ENCODE assay signal across 10 mouse cellular contexts in genomic region chr17:12412181-12412890, GRCm38 (mm10). TPM values are rescaled to one million over a fixed set of nuclear protein-coding genes. Genes with fewer than 3 reads are reported as not detected.
DNase-seq lines count a peak whose midpoint lies in the region; ATAC-seq and TF ChIP-seq lines count a peak whose summit lies in the region.
"Had no signal": no experiment of that assay in that cellular context is flagged by ENCODE, and none has a peak within 500 bp of the region (broad histone marks: within the 10 kb centered on the region; RNA-seq: fewer than 3 reads in every experiment).

No protein-coding gene starts in this region.

- peak; percentile 37; the same call in 1 of the 2 replicates for TF ChIP-seq CTCF in kidney, postnatal 0 days (IDR thresholded peaks at IDR 0.05; ENCODE audit: low read depth)

- 57% methylated on average over 10 of the region's 10 CpGs for WGBS in embryonic facial prominence, embryonic 10.5 days
- 52% methylated on average over 10 of the region's 10 CpGs for WGBS in heart, embryonic 10.5 days
- 38% methylated on average over 10 of the region's 10 CpGs for WGBS in kidney, postnatal 0 days
- 69% methylated on average over 10 of the region's 10 CpGs for WGBS in forebrain, embryonic 11.5 days

- no peaks in the 10 kb centered on the region for H3K9me3 ChIP-seq in embryonic facial prominence, embryonic 10.5 days
- no peaks in the 10 kb centered on the region for H3K9me3 ChIP-seq in heart, embryonic 10.5 days
- no peaks in the 10 kb centered on the region for H3K9me3 ChIP-seq in kidney, postnatal 0 days (replicated peaks; ENCODE audit: low read length)
- H3K9me3 ChIP-seq in forebrain, embryonic 11.5 days (ENCODE audit: control insufficient read depth, low read length), result no peaks in the 10 kb centered on the region

- H3K4me3 ChIP-seq in embryonic facial prominence, embryonic 10.5 days, result no peak overlapping the region
- H3K4me3 ChIP-seq in heart, embryonic 10.5 days, result no peak overlapping the region
- no peak overlapping the region for H3K4me3 ChIP-seq in kidney, postnatal 0 days (replicated peaks; ENCODE audit: low read depth, low read length)
- no peak overlapping the region for H3K4me3 ChIP-seq in forebrain, embryonic 11.5 days (ENCODE audit: low read depth, low read length)

- H3K27ac ChIP-seq in embryonic facial prominence, embryonic 10.5 days (replicated peaks), result peak overlapping the region; percentile 65
- peak overlapping the region; percentile 71 for H3K27ac ChIP-seq in heart, embryonic 10.5 days
- H3K27ac ChIP-seq in kidney, postnatal 0 days, result peak overlapping the region; percentile 60; the same call in 1 of the 2 replicates
- H3K27ac ChIP-seq in forebrain, embryonic 11.5 days (ENCODE audit: low read depth, low read length), result no peak overlapping the region
- H3K27ac ChIP-seq: hindbrain, embryonic 14.5 days; liver, embryonic 14.5 days had no signal

- peak; percentile 50 for DNase-seq in embryonic facial prominence, embryonic 10.5 days (ENCODE audit: low spot score)
- DNase-seq in heart, embryonic 10.5 days (ENCODE audit: low spot score), result no peak
- DNase-seq in kidney, postnatal 0 days (ENCODE audit: low spot score), result peak; percentile 84
- peak; percentile 82 for DNase-seq in lung, postnatal 14 days
- DNase-seq in layer of hippocampus, adult 9-11 months, result no peak
- DNase-seq in forebrain, embryonic 11.5 days (ENCODE audit: low spot score), result no peak
- no peak for DNase-seq in adrenal gland, postnatal 25 days

- no peak overlapping the region for H3K4me2 ChIP-seq in kidney, postnatal 0 days (ENCODE audit: low read length)
- H3K4me2 ChIP-seq in forebrain, embryonic 11.5 days (ENCODE audit: low read depth, low read length, severe bottlenecking), result no peak overlapping the region
- H3K4me2 ChIP-seq: hindbrain, embryonic 14.5 days had no signal

- peak; percentile 49; the same call in 1 of the 2 replicates for ATAC-seq in kidney, postnatal 0 days (replicated peaks; ENCODE audit: low FRiP score, low read depth)
- ATAC-seq in forebrain, embryonic 11.5 days (replicated peaks; ENCODE audit: low FRiP score), result no peak

- H3K27me3 ChIP-seq in embryonic facial prominence, embryonic 10.5 days (replicated peaks; ENCODE audit: low read depth, poor library complexity, severe bottlenecking), result no peaks in the 10 kb centered on the region
- no peaks in the 10 kb centered on the region for H3K27me3 ChIP-seq in heart, embryonic 10.5 days (ENCODE audit: insufficient read depth, poor library complexity, severe bottlenecking)
- H3K27me3 ChIP-seq in kidney, postnatal 0 days (ENCODE audit: insufficient read depth, low read length), result no peaks in the 10 kb centered on the region
- no peaks in the 10 kb centered on the region for H3K27me3 ChIP-seq in forebrain, embryonic 11.5 days (ENCODE audit: control insufficient read depth, insufficient read depth, low read length)

- H3K9ac ChIP-seq in kidney, postnatal 0 days (ENCODE audit: low read depth, low read length), result no peak overlapping the region
- no peak overlapping the region for H3K9ac ChIP-seq in forebrain, embryonic 11.5 days (ENCODE audit: low read length)
- H3K9ac ChIP-seq: hindbrain, embryonic 14.5 days; liver, embryonic 14.5 days had no signal

- peaks cover 47% of the 10 kb centered on the region for H3K4me1 ChIP-seq in embryonic facial prominence, embryonic 10.5 days
- H3K4me1 ChIP-seq in heart, embryonic 10.5 days, result peaks cover 37% of the 10 kb centered on the region
- H3K4me1 ChIP-seq in kidney, postnatal 0 days (replicated peaks; ENCODE audit: insufficient read depth, low read length), result 0 out of 2 replicates have a peak, but pooled peaks cover 7% of the 10 kb centered on the region
- no peaks in the 10 kb centered on the region for H3K4me1 ChIP-seq in forebrain, embryonic 11.5 days (replicated peaks; ENCODE audit: control insufficient read depth, insufficient read depth, low read length)

- no peaks in the 10 kb centered on the region for H3K36me3 ChIP-seq in embryonic facial prominence, embryonic 10.5 days (replicated peaks)
- H3K36me3 ChIP-seq in heart, embryonic 10.5 days, result no peaks in the 10 kb centered on the region
- no peaks in the 10 kb centered on the region for H3K36me3 ChIP-seq in kidney, postnatal 0 days (ENCODE audit: insufficient read depth, low read length)
- H3K36me3 ChIP-seq in forebrain, embryonic 11.5 days (ENCODE audit: control insufficient read depth, insufficient read depth, low read length), result no peaks in the 10 kb centered on the region

RNA-seq across cellular contexts. Expression of gene Plg, which starts 33.9 kb away (rescaled TPM):
- not detected in 2 replicates for polyA plus RNA-seq in embryonic facial prominence, embryonic 10.5 days (2016; fragmentation: Nextera tagmentation; extraction: Ambion mirVana)
- 0.63 and 19.7 TPM in 2 replicates for polyA plus RNA-seq in heart, embryonic 10.5 days (2016; fragmentation: Nextera tagmentation; extraction: Ambion mirVana)
- 0.13 and 0.20 TPM in 2 replicates for polyA plus RNA-seq in kidney, postnatal 0 days (2015; fragmentation: Nextera tagmentation; extraction: Ambion mirVana)
- 0.07 TPM in 1 of 2 replicates, not detected in the other for polyA plus RNA-seq in forebrain, embryonic 11.5 days (2014; fragmentation: Nextera tagmentation; extraction: Ambion mirVana)
- 16.7 TPM in 1 of 2 replicates, not detected in the other for total RNA-seq in adrenal gland, postnatal 25 days (2021)
- total RNA-seq: ES-E14 had no signal

Comparison
In these comparisons a context has a peak if more than half of its experiments do, and no peak if none do; other contexts are left out.
1. DNase-seq: peak in embryonic facial prominence, embryonic 10.5 days (single experiment), kidney, postnatal 0 days (single experiment) and lung, postnatal 14 days (single experiment); none in heart, embryonic 10.5 days (single experiment), layer of hippocampus, adult 9-11 months (single experiment), forebrain, embryonic 11.5 days (single experiment) and adrenal gland, postnatal 25 days (single experiment).